Mouse (Mus musculus) layer of hippocampus, postnatal 14 days (tissue): ENCODE results near the gene Slc30a2. TPM values are rescaled to one million over a fixed set of nuclear protein-coding genes. Genes with fewer than 3 reads are reported as not detected.
"Not testable (repeated sequence)": the region's sequence is repeated elsewhere in the genome, so short reads cannot be mapped to it uniquely, and the experiment has no call there.

ENCODE experiments used
- DNase-seq, 2 experiments: peaks; one replicate each; pipeline ENCODE4 v3.0.0; 2021 to 2022; ENCODE audit warnings: low spot score in 2 of 2, mixed read lengths in 1 of 2
- long read RNA-seq, 2 experiments: library from polyadenylated mRNA; stranded (forward); transcript quantifications; one replicate each; pipeline ENCODE4 v2.0.0; 2021
- total RNA-seq, 2 experiments: library from RNA; stranded (reverse); gene quantifications; 2 replicates each; pipeline ENCODE4 v1.2.3; 2021

Slc30a2 gene
- not detected for total RNA-seq
- long read RNA-seq, experiment 1, result 0 reads
- long read RNA-seq, experiment 2, result 0 reads

DNA sequence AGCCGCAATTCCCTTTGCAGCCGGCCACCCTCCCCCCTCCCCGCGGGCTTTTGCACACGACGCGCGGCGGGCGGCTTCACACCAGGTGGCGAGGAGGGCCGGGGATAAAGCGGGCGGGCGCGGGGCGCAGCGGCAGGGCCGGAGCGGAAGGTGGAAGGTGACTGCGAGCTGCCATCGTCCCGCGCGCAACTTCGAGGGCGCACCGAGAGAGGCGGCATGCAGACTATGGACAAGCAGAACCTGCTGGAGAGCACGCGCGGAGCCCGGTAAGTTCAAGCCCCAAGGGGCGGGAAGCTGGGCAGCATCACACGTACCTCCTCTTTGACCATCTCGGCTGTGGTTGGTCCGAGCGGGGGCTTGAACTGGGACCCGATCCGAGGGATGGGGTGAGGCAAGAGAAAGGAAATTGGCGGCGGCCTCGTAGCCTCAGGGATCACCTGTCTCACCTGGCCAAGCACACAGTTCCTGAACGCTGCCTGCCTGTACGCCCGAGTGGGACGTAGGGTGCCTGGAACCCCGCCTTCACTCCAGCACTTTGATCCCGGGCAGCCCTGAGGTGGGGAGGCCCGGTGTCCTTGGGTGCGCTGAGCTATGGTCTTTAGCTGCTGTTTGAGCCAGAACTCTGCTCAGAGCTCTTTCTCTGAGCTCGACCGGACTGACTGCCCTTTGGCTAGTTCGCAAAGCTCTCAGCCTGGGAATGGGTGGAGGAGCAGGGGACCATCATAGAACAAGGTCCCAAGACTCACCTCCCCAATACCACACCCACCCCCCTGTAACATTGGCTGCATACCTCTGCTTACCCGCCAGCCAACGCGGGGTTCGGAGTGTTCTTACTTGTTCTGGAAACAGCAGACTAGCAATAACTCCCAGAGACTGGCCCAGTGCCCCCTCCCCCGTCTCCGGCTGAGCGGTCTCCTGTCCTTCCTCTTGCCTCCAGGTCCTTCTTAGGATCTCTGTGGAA, at the start of gene Slc30a2:
TSS of gene Slc30a2 (plus strand) at position 111 of the 961 bp plus-strand sequence.
- no peak for DNase-seq

DNA sequence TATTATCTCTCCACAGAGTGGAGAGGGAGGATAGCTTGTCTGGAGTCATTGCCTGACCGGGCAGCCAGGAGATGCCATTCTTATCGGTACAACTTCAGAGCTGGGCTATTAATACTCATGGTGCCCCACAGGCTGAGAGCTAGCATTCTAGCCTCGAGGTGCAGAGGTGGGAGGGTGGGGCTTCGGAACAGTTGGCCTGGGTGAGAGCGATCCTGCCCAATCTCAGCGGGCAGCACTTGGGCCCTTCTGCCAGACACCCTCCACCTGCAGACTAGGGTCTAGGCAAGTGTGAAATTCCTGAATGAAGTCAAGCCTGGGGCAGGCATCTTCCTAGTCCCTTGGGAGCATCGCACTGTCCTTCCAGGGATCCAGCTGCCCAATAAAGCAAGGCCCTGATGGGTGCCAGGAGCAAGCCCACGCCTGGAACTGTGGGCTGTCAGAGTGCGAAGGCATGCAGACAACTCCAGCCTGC, 49.3 kb upstream of the Slc30a2 start:
- DNase-seq, result no peak

DNA sequence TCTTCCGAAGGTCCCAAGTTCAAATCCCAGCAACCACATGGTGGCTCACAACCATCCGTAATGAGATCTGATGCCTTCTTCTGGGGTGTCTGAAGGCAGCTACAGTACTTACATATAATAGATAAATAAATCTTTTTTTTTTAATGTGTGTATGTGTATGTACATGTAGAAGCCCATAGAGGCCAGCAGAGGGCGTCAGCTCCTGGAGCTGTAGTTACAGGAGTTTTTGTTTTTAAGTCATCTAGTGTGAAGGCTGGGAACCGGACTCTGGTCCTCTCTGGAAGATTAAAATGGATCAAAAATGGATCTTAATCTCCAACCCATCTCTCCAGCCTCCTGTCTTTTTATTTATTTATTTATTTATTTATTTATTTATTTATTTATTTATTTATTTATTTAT, 46.9 kb upstream of the Slc30a2 start:
- DNase-seq, result not testable (repeated sequence)

DNA sequence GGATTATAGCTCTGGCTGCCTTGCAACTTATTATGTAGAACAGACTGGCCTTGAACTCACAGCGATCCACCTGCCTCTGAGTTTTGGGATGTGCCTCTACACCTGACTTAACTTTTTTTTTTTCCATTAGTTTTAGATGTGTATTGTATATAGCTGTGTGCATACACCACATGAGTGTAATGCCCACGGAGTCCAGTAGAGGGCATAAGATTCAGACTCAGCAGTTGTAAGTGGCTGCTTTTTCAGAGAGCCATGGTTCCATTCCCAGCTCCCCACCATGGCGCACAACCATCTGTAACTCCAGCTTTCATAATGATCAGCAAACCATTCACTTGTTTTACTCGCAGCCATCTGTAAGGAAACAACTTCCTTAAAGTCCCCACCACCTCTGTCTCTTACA, 46.5 kb upstream of the Slc30a2 start:
- DNase-seq, result no peak

DNA sequence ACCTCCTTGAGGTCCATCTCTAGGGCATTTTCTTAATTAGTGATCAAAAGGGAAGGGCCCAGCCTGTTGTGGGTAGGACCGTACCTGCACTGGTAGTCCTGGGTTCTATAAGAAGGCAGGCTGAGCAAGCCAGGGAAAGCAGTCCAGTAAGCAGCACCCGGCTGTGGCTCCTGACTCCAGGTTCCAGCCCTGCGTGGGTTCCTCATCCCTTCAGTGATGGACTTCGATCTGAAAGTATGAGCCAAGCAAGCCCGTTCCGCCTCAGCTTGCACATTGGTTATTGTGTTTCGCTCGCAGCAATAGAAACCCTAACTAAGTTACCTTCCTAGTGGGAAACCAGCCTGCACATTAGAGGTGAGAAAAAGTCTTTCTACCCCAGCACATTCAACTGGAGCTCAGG, 45.6 kb upstream of the Slc30a2 start:
- DNase-seq, result no peak

DNA sequence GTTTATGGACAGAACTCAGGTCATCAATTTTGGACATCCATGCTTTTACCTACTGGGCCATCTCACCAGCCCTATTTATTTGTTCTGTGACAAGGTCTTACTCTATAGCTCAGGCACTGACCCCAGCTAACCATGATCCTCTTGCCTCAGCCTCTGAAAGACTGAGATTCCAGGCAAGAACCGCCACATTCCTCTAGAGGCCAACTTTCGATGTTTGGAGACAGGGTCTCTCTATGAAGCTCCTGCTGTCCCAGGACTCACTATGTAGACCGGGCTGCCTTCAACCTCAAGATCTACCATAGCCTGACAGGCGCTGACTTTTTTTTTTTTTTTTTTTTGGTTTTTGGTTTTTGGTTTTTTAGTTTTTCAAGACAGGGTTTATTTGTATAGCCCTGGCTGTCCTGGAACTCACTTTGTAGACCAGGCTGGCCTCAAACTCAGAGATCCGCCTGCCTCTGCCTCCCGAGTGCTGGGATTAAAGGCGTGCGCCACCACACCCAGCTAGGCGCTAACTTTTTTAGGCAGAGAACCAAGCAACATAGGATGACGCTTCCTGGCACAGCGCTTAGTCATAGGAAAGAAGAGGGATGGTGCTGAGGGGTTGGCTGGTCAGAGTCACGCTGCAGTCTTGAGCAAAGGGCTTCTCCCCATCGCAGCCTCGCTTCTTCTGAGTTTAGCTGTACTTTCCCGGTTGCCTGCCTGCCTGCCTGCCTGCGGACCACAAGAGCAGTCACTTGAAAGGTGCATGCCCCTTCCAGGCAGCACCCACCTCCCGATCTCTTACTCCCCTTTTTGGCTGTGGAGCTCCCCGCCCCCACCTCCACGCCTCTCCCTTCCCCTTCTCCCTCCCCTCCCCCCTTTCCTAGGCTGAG, 44.1 kb upstream of the Slc30a2 start:
- DNase-seq, result no peak

DNA sequence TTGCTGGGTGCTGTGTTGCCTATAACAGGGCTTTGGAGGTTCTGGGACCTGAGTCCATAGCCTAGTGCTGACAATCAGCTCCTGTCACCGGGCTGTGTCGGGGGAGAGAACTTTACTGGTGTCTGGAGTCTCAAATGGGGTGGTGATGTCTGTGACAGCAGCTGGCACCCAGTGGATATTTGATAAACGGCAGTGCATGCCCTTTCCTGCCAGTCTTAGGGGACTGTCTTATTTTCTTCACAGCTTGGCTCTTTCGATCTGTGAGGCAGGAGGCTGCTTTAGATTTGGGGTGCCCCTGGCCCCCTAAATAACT, 43.5 kb upstream of the Slc30a2 start:
- DNase-seq, result no peak

DNA sequence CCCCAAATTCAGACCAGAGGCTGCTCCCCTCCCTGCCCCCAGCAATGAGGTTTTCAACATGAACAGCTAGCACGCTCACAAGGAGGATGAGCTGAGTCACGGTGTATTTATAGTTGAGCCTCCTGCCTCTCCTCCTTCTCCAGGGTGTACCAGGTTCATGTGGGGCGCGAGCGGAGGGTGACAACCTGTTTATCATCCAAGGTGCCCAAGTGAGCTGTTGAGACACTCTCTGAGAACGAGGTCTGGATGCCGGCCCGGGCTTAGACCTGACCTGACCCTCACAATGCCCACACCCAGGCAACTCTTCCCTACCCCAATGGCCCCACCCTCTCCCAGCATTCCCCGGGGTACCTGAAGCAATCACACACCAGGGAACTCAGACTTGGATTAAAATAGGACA, 42.7 kb upstream of the Slc30a2 start:
- no peak for DNase-seq

DNA sequence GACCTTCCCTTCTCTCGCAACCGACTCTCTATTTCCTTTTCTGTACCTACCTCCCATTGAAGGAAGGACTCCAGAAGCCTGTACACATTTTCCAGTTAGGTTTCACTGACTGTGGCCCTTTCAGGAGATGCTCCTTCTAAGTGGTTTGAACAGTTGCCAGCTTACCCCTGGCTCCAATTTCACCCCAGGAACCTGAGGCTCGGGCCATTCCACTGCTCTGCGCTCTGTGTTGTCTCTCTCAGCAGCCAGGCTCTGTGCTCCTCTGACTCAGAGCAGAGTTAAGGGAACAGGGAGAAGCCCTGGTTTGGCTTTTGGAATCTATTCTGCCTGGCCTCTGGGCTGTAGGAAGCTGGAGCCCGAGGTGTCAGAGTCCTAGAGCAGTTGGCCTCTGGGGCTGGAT, 40.9 kb upstream of the Slc30a2 start:
- DNase-seq, result no peak

DNA sequence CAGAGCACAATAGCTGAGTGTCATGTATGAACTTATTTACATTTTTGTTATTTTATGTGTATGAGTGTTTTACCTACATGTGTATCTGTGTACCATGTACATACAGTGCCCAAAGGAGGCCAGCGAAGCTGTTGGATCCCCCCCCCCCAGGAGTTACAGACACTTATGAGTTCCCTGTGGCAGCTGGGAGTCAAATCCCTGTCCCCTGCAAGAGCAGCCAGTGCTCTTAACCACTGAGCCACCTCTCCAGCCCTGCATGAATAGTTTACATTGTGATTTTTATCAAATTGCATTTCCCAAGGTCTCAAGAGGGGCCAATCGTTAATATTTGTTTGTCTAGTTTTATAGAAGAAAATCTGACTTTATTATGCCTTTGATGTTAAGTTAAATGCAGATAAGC, 36.0 kb upstream of the Slc30a2 start:
- DNase-seq, result no peak

DNA sequence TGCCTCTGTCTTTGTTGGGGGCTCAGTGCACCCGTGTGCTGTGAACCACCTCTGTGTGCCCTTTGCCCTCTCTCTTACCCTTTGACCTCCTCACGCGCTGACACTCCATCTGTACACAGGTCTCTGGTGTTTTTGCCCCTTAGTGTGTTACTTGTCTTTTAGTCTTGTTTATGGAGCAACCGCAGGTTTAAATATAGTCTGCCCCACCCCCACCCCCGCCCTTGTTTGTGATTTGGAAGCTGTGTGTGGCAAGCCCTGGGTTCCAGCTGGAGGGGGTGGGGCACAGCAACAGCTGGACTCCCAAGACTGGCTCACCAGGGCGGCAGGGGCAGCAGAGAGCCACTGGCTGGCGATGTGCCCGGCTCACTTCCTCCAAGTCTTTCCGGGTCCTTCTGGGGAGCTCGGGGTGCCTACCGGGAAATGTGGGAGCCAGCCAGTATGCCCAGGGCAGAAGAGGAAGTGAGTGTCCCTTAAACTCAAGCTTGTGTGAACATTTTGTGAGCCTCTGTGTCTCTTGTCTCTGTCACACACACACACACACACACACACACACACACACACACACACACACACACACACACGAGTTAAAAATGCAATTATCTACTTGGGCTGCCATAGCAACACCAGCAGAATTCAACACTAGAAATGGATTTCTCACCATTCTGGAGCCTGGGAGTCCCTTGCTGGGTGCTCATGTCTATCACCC, 35.5 kb upstream of the Slc30a2 start:
- DNase-seq, result peak; percentile 41 to 59

DNA sequence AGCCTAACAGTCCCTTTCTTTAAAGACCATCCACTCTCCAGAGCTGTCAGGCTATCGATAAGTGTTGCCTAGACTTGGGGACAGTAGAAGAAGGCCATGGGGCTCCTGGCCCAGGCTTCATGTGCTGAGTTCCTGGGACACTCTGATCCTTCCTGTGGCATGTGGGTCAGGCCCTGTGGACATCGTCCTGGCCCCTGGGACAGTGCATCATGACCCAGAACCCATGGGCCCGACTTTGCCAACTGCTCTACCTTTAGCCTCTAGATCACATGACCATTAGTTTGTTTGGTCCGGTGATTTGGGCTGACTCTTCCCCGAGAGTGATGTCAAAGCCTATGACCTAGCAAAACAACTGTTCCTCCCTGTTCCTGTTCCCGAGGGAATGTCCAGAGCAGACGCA, 32.9 kb upstream of the Slc30a2 start:
- no peak for DNase-seq

DNA sequence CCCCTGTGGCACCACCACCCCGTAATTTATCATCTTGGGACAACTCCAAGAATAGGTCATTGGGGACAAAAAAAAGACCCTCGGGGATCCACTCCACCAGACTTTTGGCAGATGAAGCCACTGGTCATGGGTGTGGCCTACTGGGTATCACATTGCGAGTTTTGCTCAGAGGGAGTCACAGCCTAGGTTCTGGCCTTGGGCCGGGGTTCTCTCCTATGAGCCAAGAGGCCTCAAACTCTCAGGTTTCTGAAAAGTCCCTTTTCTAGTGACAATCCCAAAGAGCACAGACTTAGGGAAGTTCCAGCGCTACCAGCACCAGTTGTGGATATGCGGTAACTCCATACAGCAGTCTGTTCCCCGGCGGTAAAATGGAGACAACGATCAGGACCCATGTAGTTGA, 32.3 kb upstream of the Slc30a2 start:
- no peak for DNase-seq

DNA sequence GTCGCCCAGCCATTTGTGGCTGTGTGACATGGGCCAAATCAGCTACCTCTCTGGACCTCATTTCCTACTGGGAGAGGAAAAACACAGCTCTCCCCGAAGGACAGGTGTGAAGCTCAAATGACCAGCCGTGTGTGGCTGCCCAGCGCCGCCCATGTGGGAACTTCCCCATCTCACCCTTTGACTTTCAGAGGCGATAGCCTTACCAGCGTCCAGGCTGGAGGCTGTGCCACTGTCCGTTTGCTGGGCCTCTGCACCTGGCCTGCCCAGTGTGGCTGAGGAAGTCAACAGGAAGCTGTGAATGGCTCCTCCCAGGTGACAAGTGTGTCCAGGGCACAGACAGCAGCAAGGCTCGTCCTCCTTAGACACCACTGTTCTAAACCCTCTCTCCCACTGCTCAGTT, 31.2 kb upstream of the Slc30a2 start:
- no peak for DNase-seq

DNA sequence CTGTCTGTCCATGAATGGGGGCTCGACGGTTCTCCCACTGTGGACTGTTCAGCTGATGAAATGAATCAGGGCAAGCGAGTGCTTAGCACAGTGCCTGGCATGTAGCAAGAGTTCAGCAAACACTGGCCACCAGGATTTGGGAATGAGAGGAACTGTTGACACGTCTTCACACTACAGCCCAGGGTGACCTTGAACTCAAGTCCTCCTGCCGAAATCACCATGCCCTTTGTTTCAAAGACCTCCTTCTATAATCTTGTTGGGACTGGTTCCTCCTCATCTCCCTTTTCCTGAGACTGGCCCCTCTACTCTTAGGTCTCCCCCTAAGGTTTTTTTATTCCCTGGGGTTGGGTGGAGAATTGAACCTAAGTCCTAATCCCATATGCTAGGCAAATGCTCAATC, 30.6 kb upstream of the Slc30a2 start:
- DNase-seq, result no peak

DNA sequence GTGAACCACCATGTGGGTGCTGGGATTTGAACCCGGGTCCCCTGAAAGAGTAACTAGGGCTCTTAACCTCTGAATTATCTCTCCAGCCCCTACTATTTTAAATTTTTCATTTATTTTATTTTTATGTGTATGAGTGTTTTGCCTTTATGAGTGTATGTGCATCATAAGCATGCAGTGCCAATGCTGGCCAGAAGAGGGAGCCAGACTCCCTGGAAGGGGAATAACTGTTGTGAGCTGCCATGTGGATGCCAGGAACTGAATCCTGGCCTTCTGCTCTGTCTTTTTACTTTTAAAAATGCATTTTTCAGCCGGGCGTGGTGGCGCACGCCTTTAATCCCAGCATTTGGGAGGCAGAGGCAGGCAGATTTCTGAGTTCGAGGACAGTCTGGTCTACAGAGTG, 30.1 kb upstream of the Slc30a2 start:
- no peak for DNase-seq

DNA sequence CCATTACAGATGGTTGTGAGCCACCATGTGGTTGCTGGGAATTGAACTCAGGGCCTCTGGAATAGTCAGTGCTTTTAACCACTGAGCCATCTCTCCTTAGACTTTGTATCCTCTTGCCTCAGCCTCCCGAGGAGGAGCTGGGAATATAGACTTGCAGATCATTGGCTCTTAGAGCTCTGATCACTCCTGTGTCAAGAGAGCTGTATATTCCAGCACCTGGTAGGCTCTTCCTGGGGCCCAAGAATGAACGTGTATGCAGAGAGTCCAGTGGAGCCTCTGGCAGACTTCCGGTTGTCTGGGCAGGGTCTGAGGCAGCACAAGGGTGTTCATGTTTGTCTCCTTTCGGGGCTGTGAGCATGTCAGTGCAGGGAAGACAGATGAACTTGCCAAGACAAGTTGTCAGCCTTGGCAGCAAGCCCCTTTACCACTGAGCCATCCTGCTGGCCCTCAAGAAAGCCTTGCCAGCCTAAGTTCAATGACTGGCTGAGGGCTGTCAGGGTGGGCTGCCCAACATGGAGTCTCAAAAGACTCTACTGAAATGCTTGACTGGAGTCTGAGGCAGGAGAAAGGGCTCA, 28.8 kb upstream of the Slc30a2 start:
- DNase-seq, result no peak

DNA sequence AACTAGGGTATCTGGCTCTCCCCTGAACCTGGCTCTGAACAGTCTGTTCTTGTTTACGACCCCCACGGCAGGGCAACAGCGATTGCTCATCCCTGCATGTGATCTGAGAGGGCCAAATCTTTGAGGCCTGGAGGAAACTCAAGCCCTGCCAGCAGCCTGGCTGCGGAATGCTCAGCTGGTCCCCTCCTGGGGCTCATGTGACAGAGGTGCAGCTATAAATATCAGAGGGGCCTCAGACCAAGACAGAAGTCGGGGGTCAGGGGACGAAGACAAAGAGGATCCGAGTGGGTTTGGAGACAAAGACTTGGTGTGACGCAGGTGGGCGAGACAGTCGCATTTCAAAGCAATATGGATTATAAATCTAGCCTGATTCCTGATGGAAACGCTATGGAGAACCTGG, 28.1 kb upstream of the Slc30a2 start, which contains the start of gene Trim63:
TSS of gene Trim63 (plus strand) at position 245 of the 400 bp plus-strand sequence.
- no peak for DNase-seq

DNA sequence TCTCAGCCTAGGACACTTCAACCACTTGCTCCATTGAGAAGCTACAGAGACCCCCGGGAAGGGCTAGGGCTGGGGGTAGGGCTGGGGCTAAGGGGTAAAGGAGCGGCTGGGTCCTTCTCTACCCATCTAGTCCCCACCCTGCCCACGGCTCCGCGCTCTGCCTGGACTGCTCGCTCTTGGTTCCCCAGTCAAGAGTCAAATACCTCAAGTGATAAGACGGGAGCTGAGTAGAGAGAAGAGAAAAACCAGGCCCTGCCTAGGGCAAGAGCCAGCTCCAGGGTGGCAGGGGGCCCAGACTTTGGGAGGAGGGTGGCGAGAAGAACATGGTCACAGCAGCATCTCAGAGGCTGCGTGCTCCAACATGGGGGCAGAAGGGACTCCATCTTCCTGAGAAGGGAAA, 27.5 kb upstream of the Slc30a2 start:
- no peak for DNase-seq

DNA sequence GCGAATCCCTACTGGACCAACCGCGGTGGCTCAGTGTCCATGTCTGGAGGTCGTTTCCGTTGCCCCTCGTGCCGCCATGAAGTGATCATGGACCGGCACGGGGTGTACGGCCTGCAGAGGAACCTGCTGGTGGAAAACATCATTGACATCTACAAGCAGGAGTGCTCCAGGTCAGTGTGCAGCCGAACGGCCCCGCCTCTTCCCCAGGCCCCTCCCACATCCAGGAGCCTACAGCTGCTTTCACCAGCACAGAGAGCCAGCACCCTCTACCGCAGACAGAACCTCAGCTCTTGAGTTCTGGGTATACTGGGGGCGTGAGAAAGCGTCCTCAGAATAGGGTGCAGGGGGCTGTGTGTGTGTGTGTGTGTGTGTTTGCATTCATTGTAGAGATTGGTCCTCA, 26.6 kb upstream of the Slc30a2 start:
- DNase-seq, result no peak

DNA sequence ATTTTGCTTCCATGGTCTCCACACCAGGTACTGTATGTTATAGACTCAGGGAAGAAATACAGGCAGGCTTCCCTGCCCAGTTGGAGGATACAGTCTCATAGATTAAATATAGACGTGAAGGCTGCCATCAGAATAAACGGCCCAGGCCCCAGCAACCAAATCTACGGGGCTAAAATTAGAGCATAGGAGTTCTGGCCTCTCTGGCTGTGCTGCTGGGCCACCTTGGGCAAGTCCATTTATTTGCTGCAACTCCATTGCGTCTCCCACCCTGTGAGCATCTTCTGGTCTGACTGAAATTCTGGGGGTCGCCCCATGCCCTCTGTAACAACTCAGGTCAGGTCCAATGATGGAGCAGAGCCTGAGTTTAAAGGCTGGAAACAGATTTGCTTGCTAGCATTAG, 23.9 kb upstream of the Slc30a2 start:
- DNase-seq, result no peak
